Mouse (Mus musculus) common myeloid progenitor, adult 5-6 weeks (primary cell): Measurements from ENCODE around the gene Tmem140. TPM values are rescaled to one million over a fixed set of nuclear protein-coding genes. Genes with fewer than 3 reads are reported as not detected.

Experiments
- ATAC-seq: replicated peaks from 2 replicates; pipeline ENCODE4 v1.8.0; 2016; ENCODE audit warnings: low read depth, mild to moderate bottlenecking, moderate TSS enrichment, inconsistent platforms; ENCODE audit not compliant: poor library complexity, severe bottlenecking
- total RNA-seq: library from RNA; stranded (forward); fragments of 200-1000, 187-1606 nt; gene quantifications from 2 replicates; pipeline ENCODE4 v1.2.3, GENCODE M21; 2017

Tmem140 gene
- total RNA-seq: 2.2 and 4.6 TPM in 2 replicates

GRCm38 (mm10) chr6:34862791-34863403 lies at the start of gene Tmem140:
TSS of gene Tmem140 (plus strand) at chr6:34863146.
- peak; percentile 51 for ATAC-seq

DNA sequence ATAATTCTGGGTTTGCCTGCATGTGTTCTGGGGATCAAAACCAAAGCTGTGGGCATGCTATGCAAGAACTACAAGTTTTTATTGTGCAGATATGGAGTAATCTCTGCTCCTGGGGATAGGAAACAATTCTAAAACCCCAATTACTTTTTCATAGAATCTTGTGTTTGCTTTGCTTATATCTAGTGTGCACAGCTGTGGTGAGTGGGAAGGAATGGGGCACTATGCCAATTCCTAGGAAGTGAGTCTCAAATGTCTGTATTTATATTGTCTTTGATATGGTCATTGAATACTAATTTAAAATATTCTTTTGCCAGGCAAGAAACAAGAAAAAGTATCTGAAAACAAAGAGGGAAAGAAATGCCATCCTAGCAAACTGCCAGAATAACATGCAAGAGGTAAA lies 38.5 kb upstream of the Tmem140 start:
- ATAC-seq: no peak

DNA sequence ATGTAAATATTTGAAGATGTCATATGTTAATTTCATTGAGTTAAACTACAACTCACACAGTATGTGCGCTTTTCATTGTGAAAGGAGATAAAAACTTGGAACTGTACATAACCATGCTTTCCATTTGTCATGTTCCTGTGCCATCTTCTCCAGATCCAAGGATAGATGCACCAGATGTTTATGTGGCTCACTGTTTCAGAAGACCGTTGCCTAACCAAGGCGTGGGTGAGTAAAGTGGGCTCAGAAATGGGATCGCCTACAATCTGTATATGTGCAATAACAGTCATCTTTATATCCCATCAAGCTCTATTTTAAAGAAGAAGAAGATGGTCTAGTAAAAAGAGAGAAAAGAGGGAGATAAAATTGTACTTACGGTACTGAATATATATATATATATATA lies 30.6 kb upstream of the Tmem140 start:
- no peak for ATAC-seq

DNA sequence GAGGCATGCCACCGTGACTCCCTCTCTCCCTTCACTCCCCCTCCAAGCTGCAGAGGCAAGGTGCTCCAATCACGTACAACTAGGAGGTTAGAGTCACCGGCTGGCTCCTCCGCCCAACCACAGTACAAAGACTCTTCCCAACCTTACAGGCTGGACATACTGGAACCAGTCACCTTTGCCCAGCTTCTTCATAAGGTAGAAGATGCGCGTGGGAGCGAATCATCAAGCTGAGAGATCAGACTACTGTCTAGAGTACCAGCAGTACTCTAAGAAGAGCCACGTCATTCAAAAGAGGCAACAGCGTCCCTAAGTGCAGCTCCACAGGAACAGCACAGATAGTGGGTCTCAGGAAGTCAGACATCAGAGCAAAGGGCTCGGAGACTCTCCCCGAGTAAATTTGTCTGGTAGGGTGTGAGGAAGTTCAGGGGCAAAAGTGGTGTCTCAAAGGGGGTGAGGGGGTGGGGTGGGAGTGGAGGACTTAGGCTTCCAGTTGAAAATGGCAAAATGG lies 1.3 kb upstream of the Tmem140 start:
- peak; percentile 48 for ATAC-seq

GRCm38 (mm10) chr6:34862381-34862780 lies 565 bp upstream of the Tmem140 start:
- peak; percentile 53 for ATAC-seq

- no peak for ATAC-seq
Observed at GRCm38 (mm10) chr6:34863786-34864514, 1.0 kb downstream of the Tmem140 start.

GRCm38 (mm10) chr6:34865213-34865612 lies 2.3 kb downstream of the Tmem140 start:
- ATAC-seq: no peak

DNA sequence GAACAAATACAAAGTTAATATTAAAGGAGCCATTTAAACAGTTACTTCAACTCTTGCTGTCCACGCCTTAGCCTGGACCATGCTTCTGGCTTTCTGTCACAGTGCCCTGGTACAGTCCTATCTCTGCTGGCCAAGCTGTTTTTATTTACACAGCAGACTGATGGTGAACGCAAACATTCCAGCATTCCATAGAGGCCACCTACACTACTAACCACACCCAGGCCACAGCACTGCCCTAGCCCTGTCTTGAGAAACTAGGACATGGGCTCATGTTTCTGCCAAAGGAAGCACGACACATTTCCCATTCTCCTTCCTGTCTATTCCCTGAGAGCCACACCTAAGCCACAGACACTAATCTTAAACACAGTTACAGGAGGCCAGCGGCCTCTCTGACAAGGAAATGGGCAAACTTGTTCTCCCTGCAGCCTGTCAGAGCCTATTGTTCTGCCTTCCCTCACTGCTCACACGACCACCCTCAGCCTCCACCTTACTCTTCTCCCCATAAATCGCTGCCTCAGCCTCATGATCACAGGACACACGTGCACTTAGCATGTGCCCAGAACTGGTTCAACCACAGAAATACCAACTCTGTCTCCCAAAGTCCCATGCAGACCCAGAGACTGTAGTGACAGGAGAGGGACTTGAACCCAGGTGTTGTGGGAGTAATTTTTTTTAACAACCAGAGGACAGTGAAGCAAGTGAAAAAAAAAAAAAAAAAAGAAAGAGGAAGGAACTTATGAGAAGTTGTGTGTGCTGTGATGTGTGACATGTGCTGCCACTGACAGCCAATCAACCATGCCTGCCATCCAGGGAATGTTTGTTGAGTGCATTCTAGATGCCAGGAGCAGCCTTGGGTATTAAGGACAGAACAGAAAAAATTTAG lies 3.0 kb downstream of the Tmem140 start:
- no peak for ATAC-seq

- ATAC-seq: no peak
Observed at GRCm38 (mm10) chr6:34866786-34867185, 3.8 kb downstream of the Tmem140 start.

GRCm38 (mm10) chr6:34867301-34867994 lies 4.5 kb downstream of the Tmem140 start:
- no peak for ATAC-seq

DNA sequence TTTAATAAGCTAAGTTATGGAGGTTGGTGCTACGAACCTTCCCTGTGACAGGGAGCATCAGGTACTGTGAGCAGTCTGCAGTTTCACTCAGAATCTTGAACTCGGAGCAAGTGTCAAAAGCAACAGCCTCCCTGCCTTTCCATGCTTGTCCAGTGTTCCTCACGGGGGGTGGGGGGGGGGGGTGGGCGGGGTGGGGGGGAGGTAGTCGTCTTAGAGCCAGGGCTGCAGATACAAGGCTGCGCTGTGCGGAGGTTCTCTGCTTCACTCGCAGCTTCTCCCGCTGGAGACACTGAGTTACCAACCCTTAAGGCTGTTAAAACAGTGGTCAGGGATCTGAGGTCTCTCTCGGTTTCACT lies 5.0 kb downstream of the Tmem140 start:
- no peak for ATAC-seq

DNA sequence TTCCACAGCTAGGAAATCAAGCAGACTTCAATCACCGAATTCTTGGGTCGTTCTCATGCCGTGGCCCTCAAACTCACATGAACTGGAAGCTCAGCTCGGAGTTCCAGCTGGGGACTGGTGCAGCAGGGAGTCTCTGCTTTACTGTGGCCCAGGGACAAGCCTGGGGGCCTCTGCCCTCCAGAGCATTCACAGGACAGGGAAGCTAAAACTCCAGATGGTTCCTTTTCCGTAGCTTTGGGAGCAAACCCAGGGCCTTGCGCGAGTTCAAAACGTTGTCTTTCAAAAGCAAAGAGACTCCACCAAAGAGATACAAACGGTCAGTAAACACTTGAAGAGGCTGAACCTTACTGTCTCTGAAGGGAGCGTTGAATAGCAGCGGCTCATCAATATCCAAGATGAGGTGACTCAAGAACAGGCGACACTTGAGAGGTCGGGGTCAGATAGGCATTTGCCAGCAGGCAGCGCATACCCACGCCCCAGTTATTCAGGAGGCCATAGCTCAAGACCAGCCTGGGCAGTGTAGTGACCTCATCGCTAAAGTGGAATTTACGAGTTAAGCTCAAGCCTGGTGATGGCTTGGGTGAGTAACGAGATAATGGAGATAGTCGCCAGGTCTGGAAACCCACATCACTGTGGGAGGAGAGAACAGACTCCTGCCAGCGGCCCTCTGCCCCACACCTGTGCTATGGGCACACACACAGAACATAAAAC lies 5.7 kb downstream of the Tmem140 start:
- no peak for ATAC-seq

GRCm38 (mm10) chr6:34869225-34869915 lies 6.4 kb downstream of the Tmem140 start:
- ATAC-seq: peak; percentile 74

DNA sequence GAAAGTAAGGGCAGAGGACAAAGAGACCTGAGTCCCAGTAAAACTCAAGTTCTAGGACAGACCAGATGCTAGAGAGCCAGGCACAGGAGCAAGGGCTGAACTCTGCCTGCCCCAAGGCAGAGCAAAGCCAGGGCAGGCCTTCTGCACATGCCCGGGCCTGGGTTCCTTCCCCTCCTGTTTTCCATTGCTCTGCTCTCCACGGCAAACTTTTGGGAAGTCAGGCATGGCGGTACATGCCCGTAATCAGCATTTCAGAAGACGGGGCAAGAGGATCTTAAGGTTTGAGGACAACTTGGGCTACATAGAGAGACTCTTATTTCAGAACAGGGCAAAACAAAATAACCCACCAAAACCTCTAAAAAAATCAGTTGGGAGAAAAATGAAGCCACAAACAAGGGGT lies 7.2 kb downstream of the Tmem140 start:
- ATAC-seq: no peak

DNA sequence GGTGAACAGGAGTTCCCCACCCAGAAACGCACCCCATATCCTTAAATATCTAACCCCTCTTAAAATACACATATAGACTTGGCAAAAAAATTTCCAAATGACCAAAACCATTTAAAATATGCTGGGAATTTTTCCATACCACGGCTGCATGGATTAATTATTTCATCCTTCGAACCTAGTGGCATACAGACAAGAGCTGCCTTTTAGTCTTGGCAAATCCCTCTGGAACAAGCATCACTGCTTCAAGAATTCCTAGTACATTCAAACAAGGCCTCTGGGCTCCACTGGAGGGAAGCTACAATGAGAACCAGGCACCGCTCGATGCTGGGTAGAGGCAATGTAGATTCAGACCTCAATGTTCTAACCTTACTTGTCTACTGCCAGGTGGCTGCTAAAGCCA lies 7.8 kb downstream of the Tmem140 start:
- no peak for ATAC-seq

DNA sequence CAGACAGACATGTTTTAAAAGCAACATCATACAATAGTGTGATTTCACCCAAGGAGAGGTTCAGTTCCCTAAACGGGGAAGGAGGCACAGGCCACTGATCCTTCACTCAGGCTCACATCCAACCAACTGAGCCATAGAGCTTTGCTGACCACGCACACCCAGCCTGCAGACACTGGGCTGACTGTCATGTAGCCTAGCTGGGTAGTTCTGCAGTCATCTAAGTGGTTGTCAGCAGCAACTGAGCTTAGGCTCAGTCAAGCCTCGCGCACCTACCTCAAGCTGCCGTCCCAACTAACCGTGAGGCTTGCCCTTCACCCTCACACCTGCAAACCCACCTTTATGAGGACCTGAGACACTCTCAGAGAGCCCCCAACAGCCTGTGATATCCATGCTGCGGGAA lies 9.0 kb downstream of the Tmem140 start:
- no peak for ATAC-seq

DNA sequence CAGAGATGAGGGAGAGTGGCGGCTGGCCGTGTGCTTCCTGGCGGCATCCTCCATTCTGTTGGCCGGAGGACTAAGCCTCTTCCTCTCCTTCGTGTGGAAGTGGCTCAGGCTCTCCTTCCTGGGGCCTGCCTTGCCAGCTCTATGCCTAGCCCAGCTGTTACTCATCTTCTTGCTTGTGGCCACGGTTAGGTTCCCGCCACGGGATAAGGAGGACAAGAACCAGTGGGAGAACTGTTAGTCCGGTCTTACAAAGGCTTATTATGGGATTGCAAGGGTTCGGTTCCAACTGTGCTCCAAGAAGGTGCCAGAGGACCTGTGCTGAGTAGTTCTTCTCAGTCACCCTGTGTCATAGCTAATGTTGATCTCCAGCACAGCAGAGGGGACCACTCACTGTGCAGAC lies 9.9 kb downstream of the Tmem140 start:
- ATAC-seq: no peak

DNA sequence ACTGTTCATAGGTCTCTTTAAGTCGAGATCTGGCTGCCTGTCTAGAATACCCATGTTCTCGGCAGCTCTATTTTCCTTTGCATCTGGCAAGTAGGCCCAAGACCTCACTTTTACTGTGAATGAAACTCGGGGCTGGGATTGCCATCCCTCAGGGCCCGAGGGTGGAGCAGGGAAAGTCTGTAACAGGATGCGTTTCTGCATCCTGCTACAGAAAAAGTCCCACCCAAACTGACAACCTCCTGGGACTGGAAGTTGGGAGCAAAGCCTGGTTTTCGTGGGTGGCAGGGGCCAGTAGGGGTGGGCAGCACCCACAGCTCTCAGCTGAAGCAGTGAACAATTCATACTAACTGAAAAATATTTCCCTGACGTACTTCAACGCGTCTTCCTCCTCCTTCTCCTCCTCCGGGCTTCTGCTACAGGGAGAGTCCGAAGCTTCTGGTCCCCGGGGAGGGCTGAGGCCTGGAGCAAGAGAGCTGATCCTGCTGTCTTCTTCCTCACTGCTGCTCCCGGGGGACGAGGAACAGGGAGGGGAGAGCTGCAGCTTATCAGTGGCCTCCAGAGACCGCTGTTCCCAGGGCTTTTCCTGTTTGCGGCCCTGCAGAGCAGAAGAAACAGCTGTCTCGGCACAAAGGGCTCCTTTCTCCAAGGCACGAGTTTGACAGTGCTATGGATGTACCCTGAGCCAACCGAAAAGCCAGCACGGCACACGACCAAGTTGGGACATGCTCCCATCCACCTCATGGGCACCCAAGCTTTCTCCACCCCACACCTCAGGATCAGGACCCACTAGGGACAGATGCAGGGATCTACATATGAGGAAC lies 11.4 kb downstream of the Tmem140 start:
- ATAC-seq: peak; percentile 31
